Mouse (Mus musculus) liver, embryonic 14.5 days (tissue): ENCODE results near the gene Tubgcp3.

Experiments
- CTCF ChIP-seq: IDR thresholded peaks from 2 replicates; pipeline ENCODE4 v1.5.1; 2016; ENCODE audit warnings: antibody characterized with exemption, low read depth, control low read depth
- EP300 ChIP-seq: IDR thresholded peaks from 2 replicates; pipeline ENCODE4 v1.6.1; 2016; ENCODE audit warnings: antibody characterized with exemption, low read depth

DNA sequence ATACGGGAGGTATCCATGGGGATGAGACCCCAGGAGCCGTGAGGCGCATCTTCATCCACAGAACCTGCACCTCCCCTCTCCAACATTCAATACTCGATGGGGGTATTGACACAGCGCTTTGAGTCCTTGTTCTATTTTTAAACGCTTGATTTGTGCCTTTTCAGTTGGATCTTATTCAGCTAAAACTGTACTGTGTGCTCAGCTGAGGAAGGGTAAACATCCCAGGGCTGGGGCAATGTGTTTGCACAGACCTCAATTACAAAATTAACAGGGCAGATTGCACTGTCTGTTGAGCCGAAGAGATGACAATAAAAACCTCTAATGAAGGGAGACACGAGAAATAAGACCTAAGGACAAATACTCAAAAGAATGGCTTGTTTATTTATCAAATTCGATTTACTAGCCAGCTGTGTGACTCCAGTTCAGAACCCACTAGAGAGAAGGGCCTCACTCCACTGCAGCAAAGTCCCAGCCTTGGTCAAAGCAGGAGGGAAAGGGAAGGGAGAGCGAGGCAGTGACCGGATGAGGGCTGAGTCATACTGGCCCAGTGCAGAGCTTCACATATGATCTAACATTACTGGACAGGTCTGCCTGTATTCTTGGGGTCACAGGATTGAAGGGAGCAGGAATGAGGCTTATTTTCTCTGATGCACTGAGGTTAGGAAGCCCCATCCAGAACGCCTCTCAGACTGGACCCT is 62.1 kb downstream of the Tubgcp3 start:
- TF ChIP-seq CTCF (no peak), EP300 (no peak)
